Mouse (Mus musculus): ENCODE measurements around the gene Angptl3. TPM values are rescaled to one million over a fixed set of nuclear protein-coding genes. Genes with fewer than 3 reads are reported as not detected.

Angptl3 gene
- total RNA-seq, 2 experiments from 2014 or later: not detected

Other genes starting within 250 kb of the Angptl3 start
- gene Kank4, start 213.4 kb upstream of the Angptl3 start, total RNA-seq (2021): 1 to 10 TPM; 4.5 to 5.5 TPM
- not detected for gene I0C0044D17Rik, start 207.1 kb upstream of the Angptl3 start, total RNA-seq (2021)
- gene Usp1, start 107.1 kb upstream of the Angptl3 start, total RNA-seq (2021): 10 to 100 TPM; 18.7 to 19.2 TPM
- gene Dock7, start 90.0 kb downstream of the Angptl3 start, total RNA-seq (2021): 10 to 100 TPM; 21.8 to 33.0 TPM
- 1 to 10 TPM; 6.8 to 7.5 TPM for gene Atg4c, start 163.0 kb downstream of the Angptl3 start, total RNA-seq (2021)